Mouse (Mus musculus) embryonic fibroblast, embryonic 13.5 days (primary cell): ENCODE results near the gene Tnik.

Experiments used
- CTCF ChIP-seq: IDR thresholded peaks from 2 replicates; pipeline ENCODE4 v1.5.1; 2011; ENCODE audit warnings: mild to moderate bottlenecking, control low read depth, low read length, moderate library complexity, borderline replicate concordance; ENCODE audit not compliant: insufficient read depth
- POLR2A ChIP-seq: IDR thresholded peaks from 2 replicates; pipeline ENCODE4 v1.6.1; 2011; ENCODE audit warnings: low read depth, mild to moderate bottlenecking, control low read depth, low read length, moderate library complexity

DNA sequence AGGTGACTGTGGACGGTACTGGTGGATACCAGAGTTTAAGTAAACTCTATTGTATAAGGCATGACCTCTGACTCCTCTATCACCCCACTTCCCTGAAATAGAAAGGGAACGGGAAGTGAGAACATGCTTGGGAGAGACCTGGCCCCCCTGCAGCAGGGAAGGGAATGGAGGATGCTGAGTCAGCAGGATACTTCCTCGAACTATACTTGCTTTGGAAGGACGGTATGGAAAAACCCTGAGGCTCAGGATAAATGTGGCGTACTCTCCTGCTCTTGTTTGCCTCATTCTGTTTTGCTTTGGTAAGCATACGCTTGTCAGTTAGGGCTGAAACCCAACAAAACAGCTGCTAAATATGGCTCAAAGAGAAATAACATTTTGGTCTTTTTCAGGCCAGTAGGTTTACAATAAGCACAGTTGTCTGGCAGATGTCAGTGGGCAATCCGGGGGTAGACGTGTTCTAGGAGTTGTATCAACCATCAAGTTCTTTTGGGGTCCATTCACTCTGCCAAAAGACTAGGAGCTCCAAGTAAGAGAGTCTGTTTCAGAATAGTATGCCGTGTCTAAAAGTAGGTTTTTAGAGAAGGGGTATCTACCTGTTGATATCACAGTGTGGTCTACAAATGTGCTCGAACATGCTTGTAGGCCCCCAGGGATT lies 87.3 kb downstream of the Tnik start:
- TF ChIP-seq POLR2A (no peak), CTCF (no peak)
